Mouse (Mus musculus) heart, postnatal 25 days (tissue): Measurements from ENCODE around the gene Mphosph6. TPM values are rescaled to one million over a fixed set of nuclear protein-coding genes. Genes with fewer than 3 reads are reported as not detected.

Experiments used
- DNase-seq: peaks from one replicate; pipeline ENCODE4 v3.0.0; 2022; ENCODE audit warnings: low spot score
- intact Hi-C: fragments of 180-260 bp; cut with DNase I; formaldehyde crosslinking; loops from one replicate; pipeline ENCODE4 v1.15.1; 2025
- total RNA-seq, 2 experiments: library from RNA; stranded (reverse); gene quantifications; 2 replicates each; pipeline ENCODE4 v1.2.3; 2021

Gene Mphosph6
- total RNA-seq: 1 to 10 TPM; 7.2 to 8.2 TPM

GRCm38 (mm10) chr8:117801443-117802298 is at the start of gene Mphosph6:
TSS of gene Mphosph6 (minus strand) at chr8:117801943.
- DNase-seq: peak; percentile 90
- intact Hi-C loops: no loop called here

GRCm38 (mm10) chr8:117850420-117850819 is 48.7 kb upstream of the Mphosph6 start:
- intact Hi-C loops: no loop called here
- DNase-seq: no peak

DNA sequence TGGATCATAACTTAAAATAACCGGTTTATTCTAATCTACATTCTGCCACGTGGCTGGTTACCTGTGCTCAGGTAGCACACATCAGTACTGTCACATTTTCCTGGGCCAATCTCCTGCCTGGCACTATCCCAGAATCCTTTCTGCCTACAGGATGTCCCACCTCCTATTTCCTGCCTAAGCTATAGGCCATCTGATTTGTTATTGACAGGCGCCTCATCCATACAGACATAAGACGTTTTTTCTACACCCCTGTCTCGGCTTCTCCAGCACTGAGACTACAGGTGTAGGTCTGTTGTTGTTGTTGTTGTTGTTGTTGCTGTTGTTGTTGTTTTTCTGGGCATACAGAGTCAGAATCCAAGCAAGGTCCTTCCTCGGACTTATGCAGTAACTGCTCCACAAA is 46.1 kb upstream of the Mphosph6 start:
- intact Hi-C loops: no loop called here
- no peak for DNase-seq

GRCm38 (mm10) chr8:117843694-117844093 is 42.0 kb upstream of the Mphosph6 start:
- no peak for DNase-seq
- intact Hi-C loops: no loop called here

DNA sequence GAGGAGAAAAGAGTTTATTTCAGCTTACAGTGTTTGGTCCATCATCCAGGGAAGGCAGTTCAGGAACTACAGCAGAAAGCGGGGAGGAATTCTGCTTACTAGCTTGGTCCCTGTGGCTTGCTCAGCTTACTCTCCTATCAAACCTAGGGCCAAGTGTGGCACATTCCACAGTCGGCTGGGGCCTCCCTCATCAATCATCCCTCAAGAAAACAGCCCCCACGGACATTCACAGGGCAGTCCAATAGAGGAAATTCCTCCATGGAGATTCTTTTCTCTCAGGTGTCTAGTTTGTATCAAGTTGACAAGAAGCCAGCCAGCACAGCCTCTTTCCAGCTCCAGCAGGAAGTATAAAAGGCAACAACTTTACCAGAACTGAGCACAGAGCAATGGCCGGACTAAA is 11.8 kb upstream of the Mphosph6 start:
- no peak for DNase-seq
- intact Hi-C loops: no loop called here

DNA sequence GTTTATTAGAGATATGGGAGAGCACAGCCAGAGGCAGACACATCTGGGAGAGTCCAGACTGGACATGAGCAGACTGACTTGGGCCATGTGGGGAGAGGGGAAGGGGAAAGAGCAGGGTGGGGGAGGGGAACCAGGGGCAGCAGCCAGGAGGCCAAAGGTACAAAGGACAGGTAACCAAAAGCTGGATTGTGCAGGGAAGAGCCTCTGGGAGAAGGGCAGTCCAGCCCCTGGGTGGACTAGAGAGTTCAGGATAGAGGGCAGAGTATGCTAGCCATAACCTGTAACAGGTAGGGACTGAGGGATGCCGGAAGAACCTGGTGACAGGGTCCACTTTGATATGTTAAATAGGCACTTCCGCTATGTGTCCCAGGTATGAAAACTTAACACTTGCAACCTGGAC is 8.9 kb upstream of the Mphosph6 start:
- no peak for DNase-seq
- intact Hi-C loops: no loop called here

DNA sequence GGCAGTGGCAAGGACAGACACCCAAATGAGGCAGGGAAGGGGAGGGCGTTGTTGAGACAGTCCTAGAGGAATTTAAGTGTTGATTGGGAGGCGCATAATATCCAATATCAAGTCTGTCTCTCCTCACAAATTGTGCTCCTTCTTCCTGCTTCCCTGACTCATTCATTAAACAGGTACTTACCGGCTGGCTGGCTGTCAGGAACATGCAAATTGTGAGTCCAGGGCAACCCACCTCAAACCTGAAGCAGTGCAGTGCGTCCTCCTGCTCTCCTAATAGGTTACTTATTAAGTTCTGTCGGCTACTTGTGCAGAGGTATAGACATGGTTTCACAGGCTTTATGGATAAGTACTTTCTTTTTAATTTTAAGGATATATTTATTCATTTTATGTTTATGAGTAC is 3.7 kb upstream of the Mphosph6 start:
- no peak for DNase-seq
- intact Hi-C loops: no loop called here

- no peak for DNase-seq
- intact Hi-C loops: no loop called here
Observed at GRCm38 (mm10) chr8:117802299-117802689, 551 bp upstream of the Mphosph6 start.

DNA sequence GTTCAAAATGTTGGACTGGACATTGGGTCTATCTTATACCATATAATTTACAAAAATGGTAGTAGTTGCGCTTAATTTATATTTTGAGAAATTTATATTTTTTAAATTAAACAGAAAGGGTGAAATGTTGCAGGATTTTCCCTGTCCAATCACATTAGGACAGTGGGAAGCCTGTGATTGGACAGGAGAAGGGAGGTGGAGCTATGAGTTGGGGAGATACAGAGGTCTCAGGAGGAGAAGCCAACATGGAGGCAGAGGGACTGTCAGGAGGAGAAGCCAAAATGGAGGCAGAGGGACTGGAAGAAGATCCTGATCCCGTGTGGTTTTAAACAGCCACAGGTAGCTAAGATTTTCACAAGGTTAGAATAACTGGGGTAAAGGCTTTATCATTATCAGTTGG is 3.7 kb downstream of the Mphosph6 start:
- intact Hi-C loops: no loop called here

DNA sequence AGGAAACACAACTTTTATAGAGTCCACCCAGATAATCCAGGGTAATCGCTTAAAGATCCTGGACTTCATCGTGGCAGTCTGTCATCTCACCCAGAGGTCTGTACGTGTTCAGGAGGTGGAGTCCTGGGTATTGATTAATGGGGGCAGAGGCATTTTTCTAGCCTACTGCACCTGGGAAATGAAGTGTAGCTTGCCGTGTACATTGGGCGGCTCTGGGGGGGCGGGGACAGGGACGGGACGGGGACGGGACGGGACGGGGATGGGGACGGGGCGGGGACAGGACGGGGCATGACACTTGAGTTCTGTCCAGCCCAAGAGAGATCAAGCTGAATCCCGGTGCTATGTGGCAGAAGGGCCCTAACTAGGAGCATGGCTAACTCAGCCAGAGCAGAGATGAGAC is 5.3 kb downstream of the Mphosph6 start:
- intact Hi-C loops: no loop called here
- DNase-seq: no peak

More for the DNA sequence above, 3.7 kb downstream of the Mphosph6 start:
- DNase-seq: no peak

DNA sequence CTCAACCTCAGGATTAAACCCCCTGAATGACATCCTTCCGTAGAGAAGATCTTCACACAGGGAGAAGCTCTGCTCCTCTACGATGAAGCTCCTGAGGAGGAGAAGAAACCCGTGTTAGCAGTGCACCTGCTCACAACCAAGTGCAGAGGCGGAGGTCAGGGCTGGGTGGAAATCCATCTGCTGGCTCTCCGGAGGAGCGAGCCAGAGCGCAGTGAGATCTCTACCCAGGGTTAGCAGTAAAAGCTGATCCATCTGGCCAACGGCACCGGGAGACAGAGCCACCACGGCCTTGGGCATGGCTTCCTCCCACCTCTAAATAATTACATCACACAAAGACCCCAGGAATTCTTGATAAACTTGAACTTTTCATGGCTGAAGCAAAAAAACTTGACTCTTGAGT is 7.2 kb downstream of the Mphosph6 start:
- intact Hi-C loops: no loop called here

GRCm38 (mm10) chr8:117792616-117793144 is 9.1 kb downstream of the Mphosph6 start:
- DNase-seq: no peak
- intact Hi-C loops: no loop called here

More for the DNA sequence above, 7.2 kb downstream of the Mphosph6 start:
- no peak for DNase-seq

- intact Hi-C loops: no loop called here
- DNase-seq: no peak
Observed at GRCm38 (mm10) chr8:117786428-117786827, 15.3 kb downstream of the Mphosph6 start.

DNA sequence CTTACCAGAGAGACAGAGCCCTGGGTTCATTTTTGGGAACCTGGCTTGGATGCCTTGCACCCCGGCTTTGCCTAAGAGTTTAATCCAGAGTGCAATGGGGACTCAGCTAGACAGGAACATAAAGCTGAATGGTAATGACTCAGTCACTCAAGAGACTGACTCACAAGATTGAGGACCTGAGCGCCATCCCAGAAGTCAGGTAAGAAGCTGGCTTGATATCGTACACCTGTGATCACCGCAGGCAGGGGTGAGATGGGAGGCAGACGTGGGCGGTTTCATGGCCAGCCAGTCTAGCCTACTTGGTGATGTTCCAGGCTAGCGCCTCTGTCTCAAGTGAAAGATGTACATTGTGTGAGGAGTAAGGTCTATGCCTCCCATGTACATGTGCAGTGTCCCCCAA is 18.7 kb downstream of the Mphosph6 start:
- intact Hi-C loops: no loop called here

GRCm38 (mm10) chr8:117781375-117782129 is 20.2 kb downstream of the Mphosph6 start:
- intact Hi-C loops: no loop called here

More for the DNA sequence above, 18.7 kb downstream of the Mphosph6 start:
- DNase-seq: no peak

GRCm38 (mm10) chr8:117779344-117779743 is 22.4 kb downstream of the Mphosph6 start:
- no peak for DNase-seq
- intact Hi-C loops: no loop called here

More at GRCm38 (mm10) chr8:117781375-117782129, 20.2 kb downstream of the Mphosph6 start:
- no peak for DNase-seq

DNA sequence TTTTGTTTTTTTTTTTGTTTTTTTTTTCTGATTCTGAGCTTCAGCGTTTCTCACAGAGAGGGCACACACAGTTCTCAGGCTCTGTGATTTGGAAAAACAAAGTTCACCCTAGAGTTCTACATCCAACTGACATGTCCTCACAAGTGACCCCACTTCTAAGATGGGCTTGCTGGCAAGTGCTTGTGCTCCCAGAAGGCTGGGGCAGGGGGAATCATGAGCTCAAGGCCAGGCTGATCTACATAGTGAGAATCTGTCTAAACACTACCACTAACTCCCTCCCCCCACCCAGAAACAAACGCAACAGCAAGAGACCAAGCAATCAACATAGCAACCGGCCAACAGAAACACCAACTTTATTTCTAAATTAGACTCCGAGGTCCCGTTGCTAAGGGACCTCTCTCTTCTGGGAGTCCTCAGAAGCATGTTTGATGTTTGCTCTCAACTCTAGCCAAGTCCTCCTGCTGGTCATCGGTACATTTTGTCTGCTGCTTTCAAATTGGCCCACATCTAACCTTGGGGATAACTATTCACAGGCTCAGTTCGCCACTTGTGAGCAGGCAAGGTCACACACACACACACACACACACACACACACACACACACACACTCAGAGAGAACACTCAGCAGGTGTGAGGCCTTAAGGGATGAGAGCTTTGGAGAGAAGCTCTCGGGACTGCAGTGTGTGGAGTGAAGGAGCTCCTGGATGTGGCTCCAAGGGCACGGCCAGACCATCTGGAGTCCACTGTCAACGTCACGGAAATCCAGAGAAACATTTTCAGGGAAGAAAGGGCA is 23.0 kb downstream of the Mphosph6 start:
- no peak for DNase-seq
- intact Hi-C loops: no loop called here

GRCm38 (mm10) chr8:117776075-117776474 is 25.7 kb downstream of the Mphosph6 start:
- intact Hi-C loops: no loop called here
- no peak for DNase-seq

- intact Hi-C loops: no loop called here
- DNase-seq: no peak
Observed at GRCm38 (mm10) chr8:117775626-117776025, 26.1 kb downstream of the Mphosph6 start.

- no peak for DNase-seq
- intact Hi-C loops: loop anchor here (5.0 kb wide), 1 partner anchor 90 kb away; no protein-coding TSS in a partner anchor
Observed at GRCm38 (mm10) chr8:117772597-117772996, 29.1 kb downstream of the Mphosph6 start.
